Mouse (Mus musculus): ENCODE data around the gene Plekhg6.

- TF ChIP-seq CHD2 (IDR thresholded peaks at IDR 0.05; ENCODE audit: low read depth, low read length) (no peak), ZC3H11A (IDR thresholded peaks at IDR 0.05; ENCODE audit: borderline replicate concordance, low read depth, low read length) (no peak)
These were observed 46.2 kb downstream of the Plekhg6 start for GRCm38 (mm10) chr6:125334356-125334755.

Data from ES-E14 (cell line).